Mouse (Mus musculus): ENCODE results near the gene Ube2i. TPM values are rescaled to one million over a fixed set of nuclear protein-coding genes. Genes with fewer than 3 reads are reported as not detected.
"Not testable (repeated sequence)": the region's sequence is repeated elsewhere in the genome, so short reads cannot be mapped to it uniquely, and the experiment has no call there.

Ube2i gene
- polyA plus RNA-seq, 1 experiment from 2014 or later: 868 TPM

- ATAC-seq (replicated peaks; ENCODE audit: low FRiP score) (no peak), DNase-seq (ENCODE audit: low spot score) (no peak)
- 87% methylated on average over 16 of the region's 16 CpGs for WGBS
- H3K4me3 ChIP-seq (ENCODE audit: low read depth, low read length): no peak overlapping the region
- no peak overlapping the region for H3K4me2 ChIP-seq (ENCODE audit: low read depth, low read length, severe bottlenecking)
- H3K27me3 ChIP-seq (ENCODE audit: control insufficient read depth, insufficient read depth, low read length): no peaks in the 10 kb centered on the region
- no peak overlapping the region for H3K9ac ChIP-seq (ENCODE audit: low read length)
- H3K4me1 ChIP-seq (replicated peaks; ENCODE audit: control insufficient read depth, insufficient read depth, low read length): peaks cover 8% of the 10 kb centered on the region; the same call in 1 of the 2 replicates
- H3K36me3 ChIP-seq (ENCODE audit: control insufficient read depth, insufficient read depth, low read length): peaks cover 8% of the 10 kb centered on the region; the same call in 1 of the 2 replicates
- no peak overlapping the region for H3K27ac ChIP-seq (ENCODE audit: low read depth, low read length)
- H3K9me3 ChIP-seq (ENCODE audit: control insufficient read depth, low read length): no peaks in the 10 kb centered on the region
Measured at GRCm38 (mm10) chr17:25244239-25244638, 30.2 kb downstream of the Ube2i start.

- no peak for DNase-seq (ENCODE audit: low spot score)
- H3K36me3 ChIP-seq (ENCODE audit: control insufficient read depth, insufficient read depth, low read length): peaks cover 8% of the 10 kb centered on the region; the same call in 1 of the 2 replicates
- H3K9me3 ChIP-seq (ENCODE audit: control insufficient read depth, low read length): no peaks in the 10 kb centered on the region
- peaks cover 12% of the 10 kb centered on the region; the same call in 1 of the 2 replicates for H3K4me1 ChIP-seq (replicated peaks; ENCODE audit: control insufficient read depth, insufficient read depth, low read length)
- H3K27me3 ChIP-seq (ENCODE audit: control insufficient read depth, insufficient read depth, low read length): no peaks in the 10 kb centered on the region
- WGBS: 87% methylated on average over 11 of the region's 11 CpGs
- H3K9ac ChIP-seq (ENCODE audit: low read length): no peak overlapping the region
- ATAC-seq (replicated peaks; ENCODE audit: low FRiP score): no peak
- no peak overlapping the region for H3K4me3 ChIP-seq (ENCODE audit: low read depth, low read length)
- no peak overlapping the region for H3K4me2 ChIP-seq (ENCODE audit: low read depth, low read length, severe bottlenecking)
- H3K27ac ChIP-seq (ENCODE audit: low read depth, low read length): no peak overlapping the region
Measured at GRCm38 (mm10) chr17:25243131-25243780, 31.2 kb downstream of the Ube2i start.

DNA sequence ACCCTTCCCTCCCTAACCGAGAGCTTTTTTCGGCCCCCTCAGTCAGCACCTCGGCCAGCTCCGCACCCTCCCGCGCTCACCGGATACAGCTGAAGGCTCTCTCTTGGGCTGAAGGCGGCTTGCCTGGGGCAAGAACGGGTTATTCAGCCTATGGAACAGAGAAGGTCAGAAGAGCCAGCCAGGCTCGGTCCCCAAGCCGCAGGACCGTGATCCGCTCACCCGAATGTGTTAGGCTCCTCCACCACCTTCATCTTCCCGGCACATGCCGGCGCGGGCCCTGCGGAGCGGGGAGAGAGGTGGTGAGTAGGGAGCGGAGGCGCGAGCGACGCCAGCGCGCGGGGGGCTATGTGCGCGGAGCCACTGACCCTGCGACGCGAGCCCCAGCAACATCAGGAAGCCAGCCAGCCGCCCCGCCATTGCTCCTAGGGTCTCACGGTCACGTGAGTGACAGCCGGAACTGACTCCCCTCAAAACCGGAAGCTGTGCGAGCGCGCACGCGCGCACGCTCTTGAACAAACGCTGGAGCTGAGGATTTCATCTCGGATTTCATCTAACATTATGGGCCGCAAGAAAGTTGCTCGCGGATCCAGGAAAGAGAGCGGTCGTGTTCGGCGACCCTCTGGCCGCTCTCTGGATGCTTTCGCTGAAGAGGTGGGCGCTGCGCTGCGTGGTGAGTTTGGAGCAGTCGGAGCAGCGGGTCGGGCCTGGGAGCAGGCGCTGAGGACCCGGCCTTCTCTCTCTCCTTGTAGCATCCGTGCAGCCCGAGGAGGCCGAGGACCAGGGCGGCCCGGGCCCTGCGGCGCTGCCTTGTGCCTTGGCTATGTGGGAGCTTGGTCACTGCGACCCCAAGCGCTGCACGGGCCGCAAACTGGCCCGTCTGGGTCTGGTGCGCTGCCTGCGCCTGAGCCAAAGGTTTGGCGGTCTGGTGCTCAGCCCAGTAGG is 34.5 kb downstream of the Ube2i start, which contains the start of the genes Gnptg and Tsr3:
Gene Gnptg (minus strand): TSS at position 430 of the 942 bp plus-strand sequence.
Gene Tsr3 (plus strand): TSS at position 476 of the 942 bp plus-strand sequence.
- peaks cover 12% of the 10 kb centered on the region; the same call in 1 of the 2 replicates for H3K4me1 ChIP-seq (replicated peaks; ENCODE audit: control insufficient read depth, insufficient read depth, low read length)
- peak; percentile 92 for DNase-seq (ENCODE audit: low spot score)
- H3K36me3 ChIP-seq (ENCODE audit: control insufficient read depth, insufficient read depth, low read length): peaks cover 8% of the 10 kb centered on the region; the same call in 1 of the 2 replicates
- peak within 1 kb of the TSS; percentile 54; the same call in 1 of the 2 replicates for H3K27ac ChIP-seq (ENCODE audit: low read depth, low read length)
- WGBS: under 1% methylated on average over 77 of the region's 80 CpGs
- peak within 1 kb of the TSS; percentile 98 for H3K4me3 ChIP-seq (ENCODE audit: low read depth, low read length)
- peak within 1 kb of the TSS; percentile 89 for H3K9ac ChIP-seq (ENCODE audit: low read length)
- H3K9me3 ChIP-seq (ENCODE audit: control insufficient read depth, low read length): no peaks in the 10 kb centered on the region
- peak within 1 kb of the TSS; percentile 75 for H3K4me2 ChIP-seq (ENCODE audit: low read depth, low read length, severe bottlenecking)
- peak; percentile 84 for ATAC-seq (replicated peaks; ENCODE audit: low FRiP score)
- no peaks in the 10 kb centered on the region for H3K27me3 ChIP-seq (ENCODE audit: control insufficient read depth, insufficient read depth, low read length)

DNA sequence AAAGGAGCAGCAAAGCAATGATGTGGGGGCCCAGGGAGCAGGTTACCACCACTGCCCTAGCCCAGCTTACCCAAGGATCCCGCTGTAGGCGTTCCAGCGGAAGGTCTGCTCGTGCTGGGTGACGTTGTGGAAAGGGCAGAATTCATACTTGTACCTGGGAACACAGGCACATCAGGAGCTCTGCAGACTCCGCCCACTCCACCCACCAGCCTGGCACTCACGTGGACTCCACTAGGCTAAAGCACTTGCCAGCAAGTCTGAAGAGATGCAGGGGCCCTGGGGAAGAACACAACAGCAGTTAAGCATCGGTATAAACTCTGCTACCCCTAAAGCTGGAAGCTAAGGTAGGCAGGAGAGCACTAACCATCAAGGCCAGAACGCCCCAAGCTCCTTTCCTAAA is 38.8 kb downstream of the Ube2i start:
- no peaks in the 10 kb centered on the region for H3K27me3 ChIP-seq (ENCODE audit: control insufficient read depth, insufficient read depth, low read length)
- H3K9me3 ChIP-seq (ENCODE audit: control insufficient read depth, low read length): no peaks in the 10 kb centered on the region
- H3K9ac ChIP-seq (ENCODE audit: low read length): no peak overlapping the region
- H3K36me3 ChIP-seq (ENCODE audit: control insufficient read depth, insufficient read depth, low read length): peaks cover 3% of the 10 kb centered on the region; the same call in 1 of the 2 replicates
- DNase-seq (ENCODE audit: low spot score) (no peak), ATAC-seq (replicated peaks; ENCODE audit: low FRiP score) (no peak)
- H3K27ac ChIP-seq (ENCODE audit: low read depth, low read length): no peak overlapping the region
- H3K4me3 ChIP-seq (ENCODE audit: low read depth, low read length): no peak overlapping the region
- H3K4me2 ChIP-seq (ENCODE audit: low read depth, low read length, severe bottlenecking): no peak overlapping the region
- 85% methylated on average over 9 of the region's 9 CpGs for whole genome bisulfite sequencing
- H3K4me1 ChIP-seq (replicated peaks; ENCODE audit: control insufficient read depth, insufficient read depth, low read length): peaks cover 5% of the 10 kb centered on the region; the same call in 1 of the 2 replicates

DNA sequence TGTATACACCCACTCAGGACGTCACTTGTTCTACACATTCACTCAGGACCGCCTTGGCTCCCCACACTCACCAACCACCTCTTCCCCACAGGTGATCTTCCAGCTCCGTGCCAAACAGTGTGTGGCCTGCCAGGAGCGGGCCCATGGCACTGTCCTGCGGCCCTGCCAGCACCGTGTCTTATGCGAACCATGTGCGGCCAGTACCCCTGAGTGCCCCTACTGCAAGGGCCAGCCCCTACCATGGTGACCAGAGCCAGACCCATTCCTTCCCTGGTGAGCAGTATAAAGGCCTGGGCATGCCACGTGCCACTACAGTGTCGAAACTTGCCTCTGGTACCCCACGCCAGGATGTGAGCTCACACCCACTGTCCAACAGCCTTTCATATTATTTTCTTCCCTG is 42.8 kb downstream of the Ube2i start:
- H3K4me2 ChIP-seq (ENCODE audit: low read depth, low read length, severe bottlenecking); H3K27me3 ChIP-seq (ENCODE audit: control insufficient read depth, insufficient read depth, low read length); H3K36me3 ChIP-seq (ENCODE audit: control insufficient read depth, insufficient read depth, low read length); H3K9ac ChIP-seq (ENCODE audit: low read length); ATAC-seq (replicated peaks; ENCODE audit: low FRiP score); H3K27ac ChIP-seq (ENCODE audit: low read depth, low read length); H3K4me1 ChIP-seq (replicated peaks; ENCODE audit: control insufficient read depth, insufficient read depth, low read length); H3K4me3 ChIP-seq (ENCODE audit: low read depth, low read length); DNase-seq (ENCODE audit: low spot score); H3K9me3 ChIP-seq (ENCODE audit: control insufficient read depth, low read length): not testable (repeated sequence)
- 89% methylated on average over 5 of the region's 11 CpGs for WGBS

GRCm38 (mm10) chr17:25230700-25231099 is 43.7 kb downstream of the Ube2i start:
- H3K4me3 ChIP-seq (ENCODE audit: low read depth, low read length): no peak overlapping the region
- H3K27ac ChIP-seq (ENCODE audit: low read depth, low read length): no peak overlapping the region
- no peak overlapping the region for H3K9ac ChIP-seq (ENCODE audit: low read length)
- H3K4me1 ChIP-seq (replicated peaks; ENCODE audit: control insufficient read depth, insufficient read depth, low read length): no peaks in the 10 kb centered on the region
- H3K27me3 ChIP-seq (ENCODE audit: control insufficient read depth, insufficient read depth, low read length): no peaks in the 10 kb centered on the region
- 84% methylated on average over 3 of the region's 3 CpGs for WGBS
- H3K4me2 ChIP-seq (ENCODE audit: low read depth, low read length, severe bottlenecking): no peak overlapping the region
- H3K9me3 ChIP-seq (ENCODE audit: control insufficient read depth, low read length): no peaks in the 10 kb centered on the region
- ATAC-seq (replicated peaks; ENCODE audit: low FRiP score) (no peak), DNase-seq (ENCODE audit: low spot score) (no peak)
- peaks cover 3% of the 10 kb centered on the region; the same call in 1 of the 2 replicates for H3K36me3 ChIP-seq (ENCODE audit: control insufficient read depth, insufficient read depth, low read length)

- H3K4me2 ChIP-seq (ENCODE audit: low read depth, low read length, severe bottlenecking); ATAC-seq (replicated peaks; ENCODE audit: low FRiP score); DNase-seq (ENCODE audit: low spot score); H3K4me3 ChIP-seq (ENCODE audit: low read depth, low read length); H3K9me3 ChIP-seq (ENCODE audit: control insufficient read depth, low read length); H3K4me1 ChIP-seq (replicated peaks; ENCODE audit: control insufficient read depth, insufficient read depth, low read length); H3K9ac ChIP-seq (ENCODE audit: low read length); H3K27me3 ChIP-seq (ENCODE audit: control insufficient read depth, insufficient read depth, low read length); H3K27ac ChIP-seq (ENCODE audit: low read depth, low read length); H3K36me3 ChIP-seq (ENCODE audit: control insufficient read depth, insufficient read depth, low read length): not testable (repeated sequence)
- 88% methylated on average over 15 of the region's 17 CpGs for WGBS
Measured at GRCm38 (mm10) chr17:25230014-25230655, 44.3 kb downstream of the Ube2i start.

DNA sequence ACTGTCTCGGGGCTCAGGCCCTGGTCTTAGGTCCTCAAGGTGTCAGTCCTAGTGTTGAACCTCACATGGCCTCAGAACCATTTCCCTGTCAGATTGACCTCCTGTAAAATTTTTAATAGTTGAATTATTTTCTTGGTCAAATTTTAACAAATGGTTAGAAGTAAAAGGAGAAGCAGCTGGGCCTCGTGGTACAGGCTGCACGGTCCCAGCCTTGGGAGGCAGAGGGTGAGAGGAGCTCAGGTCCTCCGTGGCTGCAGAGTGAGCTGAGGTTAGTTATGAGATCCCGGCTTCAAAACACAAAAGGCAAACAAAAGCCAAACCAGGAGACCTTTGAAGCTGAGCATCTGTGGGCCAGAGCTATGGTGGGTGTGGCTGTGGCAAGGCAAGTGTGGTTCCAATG is 46.4 kb downstream of the Ube2i start:
- ATAC-seq (replicated peaks; ENCODE audit: low FRiP score): no peak
- H3K36me3 ChIP-seq (ENCODE audit: control insufficient read depth, insufficient read depth, low read length): no peaks in the 10 kb centered on the region; the same call in 1 of the 2 replicates
- no peak overlapping the region for H3K4me2 ChIP-seq (ENCODE audit: low read depth, low read length, severe bottlenecking)
- no peaks in the 10 kb centered on the region for H3K4me1 ChIP-seq (replicated peaks; ENCODE audit: control insufficient read depth, insufficient read depth, low read length)
- DNase-seq (ENCODE audit: low spot score): no peak
- no peak overlapping the region for H3K9ac ChIP-seq (ENCODE audit: low read length)
- H3K9me3 ChIP-seq (ENCODE audit: control insufficient read depth, low read length): no peaks in the 10 kb centered on the region
- WGBS: 87% methylated on average over 5 of the region's 5 CpGs
- H3K27ac ChIP-seq (ENCODE audit: low read depth, low read length): no peak overlapping the region
- H3K4me3 ChIP-seq (ENCODE audit: low read depth, low read length): no peak overlapping the region
- no peaks in the 10 kb centered on the region for H3K27me3 ChIP-seq (ENCODE audit: control insufficient read depth, insufficient read depth, low read length)

All from forebrain, embryonic 11.5 days (tissue).